Mouse (Mus musculus) embryo, embryonic 10 days (tissue): ENCODE results near the gene Umodl1.

Source experiments
- DNase-seq: peaks from one replicate; pipeline ENCODE4 v3.0.0-alpha.2; 2015; ENCODE audit warnings: low spot score

Umodl1 gene

DNA sequence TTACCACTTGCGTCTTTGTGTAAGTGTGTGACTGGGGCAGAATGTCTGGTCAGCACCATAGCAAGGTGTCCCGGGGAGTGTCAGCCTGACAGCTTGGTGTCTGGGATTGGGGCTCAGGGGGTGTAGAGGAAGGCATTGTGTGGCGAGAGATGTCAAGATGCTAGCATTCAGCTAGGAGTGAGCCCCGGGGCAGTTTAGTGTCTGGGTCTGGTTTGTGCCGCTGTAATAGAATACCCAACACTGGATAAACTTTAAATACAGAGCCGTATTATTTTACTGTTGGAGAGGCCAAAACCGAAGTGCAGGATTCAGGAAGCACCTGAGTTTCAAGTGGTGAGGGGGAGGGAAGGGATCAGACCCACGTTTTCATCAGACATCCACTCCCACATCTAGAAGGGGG lies 82.9 kb downstream of the Umodl1 start:
- DNase-seq, result no peak

DNA sequence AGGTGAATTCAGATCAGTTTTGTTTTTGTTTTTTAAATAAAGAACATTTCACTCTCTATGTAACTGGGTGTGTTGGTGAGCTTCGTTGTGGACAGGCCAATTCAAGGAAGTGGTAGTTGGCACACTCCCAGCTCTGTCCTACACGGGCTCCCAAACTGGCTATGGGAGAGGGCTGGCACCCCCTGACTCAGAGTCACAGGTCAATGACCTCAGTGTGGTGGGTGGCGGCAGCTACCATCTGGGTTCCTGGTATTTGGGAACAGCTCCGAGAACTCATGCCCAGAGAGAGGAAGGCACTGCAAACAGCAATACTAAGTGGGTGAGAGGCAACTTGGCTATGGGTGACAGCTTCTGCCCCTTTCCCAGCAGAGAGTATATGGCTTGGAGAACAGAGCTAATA lies 83.9 kb downstream of the Umodl1 start:
- no peak for DNase-seq

- no peak for DNase-seq
Observed at GRCm38 (mm10) chr17:31039626-31040025, 85.2 kb downstream of the Umodl1 start.

- DNase-seq, result no peak
Observed at GRCm38 (mm10) chr17:31040421-31040820, 86.0 kb downstream of the Umodl1 start.

DNA sequence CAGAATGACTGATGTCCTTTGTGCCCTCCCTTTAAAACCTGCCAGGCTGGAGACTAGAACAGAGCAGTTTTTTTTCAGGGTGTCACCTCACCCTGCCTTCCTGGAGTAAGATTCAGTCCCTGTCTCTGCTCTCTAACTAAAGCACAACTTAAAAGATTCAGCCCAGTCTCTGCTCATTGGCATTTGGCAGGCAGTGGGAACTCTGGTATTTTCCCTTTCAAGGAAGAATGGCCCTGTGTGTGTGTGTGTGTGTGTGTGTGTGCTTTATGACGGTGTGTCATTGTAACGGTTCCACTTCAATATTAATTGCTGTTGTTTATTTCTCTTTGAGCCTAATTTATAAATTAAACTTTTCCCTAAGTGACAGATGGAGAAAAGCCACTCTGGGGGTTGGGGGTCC lies 88.3 kb downstream of the Umodl1 start:
- no peak for DNase-seq

- DNase-seq, result peak; percentile 66
Observed at GRCm38 (mm10) chr17:31057151-31057890, 102.9 kb downstream of the Umodl1 start, which contains the start of gene Abcg1. Gene Abcg1, plus strand, starts transcription at chr17:31057675.

- DNase-seq, result no peak
Observed at GRCm38 (mm10) chr17:31057891-31058744, 103.7 kb downstream of the Umodl1 start.

- DNase-seq, result peak; percentile 53
Observed at GRCm38 (mm10) chr17:31058745-31059085, 104.3 kb downstream of the Umodl1 start.

- DNase-seq, result no peak
Observed at GRCm38 (mm10) chr17:31060196-31060587, 105.8 kb downstream of the Umodl1 start.
